Mouse (Mus musculus) bone marrow macrophage, adult 2 months (primary cell): ENCODE data around the gene Gm5072. TPM values are rescaled to one million over a fixed set of nuclear protein-coding genes. Genes with fewer than 3 reads are reported as not detected.
"Not testable (repeated sequence)": the region's sequence is repeated elsewhere in the genome, so short reads cannot be mapped to it uniquely, and the experiment has no call there.

Experiments
- H3K27ac ChIP-seq: 2 replicates; pipeline ENCODE4 v1.5.1; 2012; ENCODE audit warnings: low read depth, low read length; ENCODE audit not compliant: insufficient read depth
- H3K4me1 ChIP-seq: 2 replicates; pipeline ENCODE4 v1.6.1; 2012; ENCODE audit warnings: low read length; ENCODE audit not compliant: control insufficient read depth, insufficient read depth
- H3K4me3 ChIP-seq: 2 replicates; pipeline ENCODE4 v1.5.1; 2012; ENCODE audit warnings: mild to moderate bottlenecking, low read length, moderate library complexity; ENCODE audit not compliant: insufficient read depth
- polyA plus RNA-seq: library from polyadenylated mRNA; stranded (reverse); fragments of >200 nt; gene quantifications from 2 replicates; pipeline ENCODE4 v1.2.4, GENCODE M21; 2012; ENCODE audit not compliant: missing spikeins, insufficient read depth, insufficient read length

Gene Gm5072
- polyA plus RNA-seq: not detected in 2 replicates

DNA sequence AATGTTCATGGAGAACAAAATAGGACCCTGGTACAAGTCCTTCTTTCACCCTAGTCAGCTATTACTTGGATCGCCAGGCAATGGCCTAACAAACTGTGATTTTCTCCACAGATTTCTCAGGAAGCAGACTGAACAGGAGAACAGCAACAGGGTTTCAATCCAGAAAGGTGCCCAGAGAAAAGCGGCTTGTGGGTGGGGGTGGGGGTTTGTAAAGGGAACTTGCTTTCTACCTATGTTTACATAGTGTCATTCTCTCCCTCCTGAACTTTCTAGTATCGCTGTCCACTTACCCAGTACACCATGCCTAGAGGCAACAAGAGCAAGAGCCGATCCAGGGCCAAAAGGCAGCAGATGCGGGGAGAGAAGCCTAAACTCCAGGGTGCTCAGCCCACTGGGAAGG, at the start of gene Gm5072:
TSS of gene Gm5072 (plus strand) at position 301 of the 400 bp plus-strand sequence.
- not testable (repeated sequence) for H3K27ac ChIP-seq, H3K4me3 ChIP-seq, H3K4me1 ChIP-seq

Other genes starting within 250 kb of the Gm5072 start
- gene Mageb2, start 60.8 kb upstream of the Gm5072 start, polyA plus RNA-seq: not detected in 2 replicates
- not detected in 2 replicates for gene Gm8914, start 87.6 kb downstream of the Gm5072 start, polyA plus RNA-seq
- not detected in 2 replicates for gene 1700084M14Rik, start 183.4 kb downstream of the Gm5072 start, polyA plus RNA-seq
- gene Gm14781, start 239.7 kb downstream of the Gm5072 start, polyA plus RNA-seq: not detected in 2 replicates